Mouse (Mus musculus): ENCODE data around the gene Prr19. TPM values are rescaled to one million over a fixed set of nuclear protein-coding genes. Genes with fewer than 3 reads are reported as not detected.

The Prr19 gene
- total and polyA plus RNA-seq, 2 experiments from 2014 or later: not detected

- TF ChIP-seq EP300 (IDR thresholded peaks at IDR 0.05; ENCODE audit: low read depth) (no peak), CTCF (IDR thresholded peaks at IDR 0.05; ENCODE audit: low read depth) (peak; percentile 81)
- 42% methylated on average over 15 of the region's 16 CpGs for WGBS
- ATAC-seq (ENCODE audit: insufficient read depth, low read depth) (peak; percentile 77), DNase-seq (ENCODE audit: low spot score) (peak; percentile 72)
- no peaks in the 10 kb centered on the region for H3K9me3 ChIP-seq (replicated peaks; ENCODE audit: control insufficient read depth, low read length)
- H3K4me2 ChIP-seq (ENCODE audit: low read depth, low read length): no peak overlapping the region
- H3K9ac ChIP-seq (replicated peaks; ENCODE audit: low read depth, low read length): no peak overlapping the region
- H3K4me3 ChIP-seq (ENCODE audit: low read depth, low read length): no peak overlapping the region
- no peak overlapping the region for H3K27ac ChIP-seq (ENCODE audit: low read depth)
- H3K36me3 ChIP-seq (replicated peaks; ENCODE audit: control insufficient read depth, insufficient read depth, low read length): peaks cover 29% of the 10 kb centered on the region
- H3K4me1 ChIP-seq (ENCODE audit: control insufficient read depth, insufficient read depth): no peaks in the 10 kb centered on the region
- H3K27me3 ChIP-seq (ENCODE audit: control insufficient read depth, insufficient read depth, low read length): no peaks in the 10 kb centered on the region
Measured at GRCm38 (mm10) chr7:25333596-25334307, 32.5 kb downstream of the Prr19 start.

DNA sequence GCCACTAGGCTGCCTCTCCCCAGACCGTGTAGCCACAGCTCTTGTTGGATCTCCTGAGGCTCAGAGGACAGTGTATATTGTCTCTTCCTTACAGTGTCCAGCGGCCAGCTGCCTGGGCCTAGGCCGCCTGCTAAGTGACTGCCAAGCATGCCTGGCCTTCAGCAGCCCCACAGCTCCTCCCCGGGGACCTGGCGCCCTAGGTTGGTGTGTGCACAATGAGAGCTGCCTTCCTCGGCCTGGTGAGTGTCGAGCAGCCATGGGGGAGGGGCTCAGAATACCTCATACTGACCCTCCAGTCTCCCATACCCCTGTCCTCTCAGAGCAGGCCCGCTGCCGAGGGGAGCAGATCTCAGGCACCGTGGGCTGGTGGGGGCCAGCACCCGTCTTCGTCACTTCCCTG, 33.3 kb downstream of the Prr19 start:
- ATAC-seq (ENCODE audit: insufficient read depth, low read depth): no peak
- peaks cover 29% of the 10 kb centered on the region for H3K36me3 ChIP-seq (replicated peaks; ENCODE audit: control insufficient read depth, insufficient read depth, low read length)
- WGBS: 70% methylated on average over 12 of the region's 12 CpGs

GRCm38 (mm10) chr7:25339329-25339728, 38.1 kb downstream of the Prr19 start:
- TF ChIP-seq EP300 (IDR thresholded peaks at IDR 0.05; ENCODE audit: low read depth) (no peak), CTCF (IDR thresholded peaks at IDR 0.05; ENCODE audit: low read depth) (no peak)
- no peak overlapping the region for H3K27ac ChIP-seq (ENCODE audit: low read depth)
- H3K9me3 ChIP-seq (replicated peaks; ENCODE audit: control insufficient read depth, low read length): no peaks in the 10 kb centered on the region
- no peak overlapping the region for H3K4me3 ChIP-seq (ENCODE audit: low read depth, low read length)
- no peak overlapping the region for H3K9ac ChIP-seq (replicated peaks; ENCODE audit: low read depth, low read length)
- DNase-seq (ENCODE audit: low spot score) (no peak), ATAC-seq (ENCODE audit: insufficient read depth, low read depth) (no peak)
- 85% methylated on average over 9 of the region's 9 CpGs for whole genome bisulfite sequencing
- H3K27me3 ChIP-seq (ENCODE audit: control insufficient read depth, insufficient read depth, low read length): no peaks in the 10 kb centered on the region
- H3K4me2 ChIP-seq (ENCODE audit: low read depth, low read length): no peak overlapping the region
- peaks cover 27% of the 10 kb centered on the region for H3K36me3 ChIP-seq (replicated peaks; ENCODE audit: control insufficient read depth, insufficient read depth, low read length)
- no peaks in the 10 kb centered on the region for H3K4me1 ChIP-seq (ENCODE audit: control insufficient read depth, insufficient read depth)

More for the DNA sequence above, 33.3 kb downstream of the Prr19 start:
- TF ChIP-seq CTCF (IDR thresholded peaks at IDR 0.05; ENCODE audit: low read depth): no peak
- no peak for TF ChIP-seq EP300 (IDR thresholded peaks at IDR 0.05; ENCODE audit: low read depth)
- Histone ChIP-seq H3K27ac (ENCODE audit: low read depth) (no peak overlapping the region), H3K4me2 (ENCODE audit: low read depth, low read length) (no peak overlapping the region), H3K4me1 (ENCODE audit: control insufficient read depth, insufficient read depth) (no peaks in the 10 kb centered on the region), H3K27me3 (ENCODE audit: control insufficient read depth, insufficient read depth, low read length) (no peaks in the 10 kb centered on the region), H3K9ac (replicated peaks; ENCODE audit: low read depth, low read length) (no peak overlapping the region), H3K9me3 (replicated peaks; ENCODE audit: control insufficient read depth, low read length) (no peaks in the 10 kb centered on the region), H3K4me3 (ENCODE audit: low read depth, low read length) (no peak overlapping the region)
- no peak for DNase-seq (ENCODE audit: low spot score)

DNA sequence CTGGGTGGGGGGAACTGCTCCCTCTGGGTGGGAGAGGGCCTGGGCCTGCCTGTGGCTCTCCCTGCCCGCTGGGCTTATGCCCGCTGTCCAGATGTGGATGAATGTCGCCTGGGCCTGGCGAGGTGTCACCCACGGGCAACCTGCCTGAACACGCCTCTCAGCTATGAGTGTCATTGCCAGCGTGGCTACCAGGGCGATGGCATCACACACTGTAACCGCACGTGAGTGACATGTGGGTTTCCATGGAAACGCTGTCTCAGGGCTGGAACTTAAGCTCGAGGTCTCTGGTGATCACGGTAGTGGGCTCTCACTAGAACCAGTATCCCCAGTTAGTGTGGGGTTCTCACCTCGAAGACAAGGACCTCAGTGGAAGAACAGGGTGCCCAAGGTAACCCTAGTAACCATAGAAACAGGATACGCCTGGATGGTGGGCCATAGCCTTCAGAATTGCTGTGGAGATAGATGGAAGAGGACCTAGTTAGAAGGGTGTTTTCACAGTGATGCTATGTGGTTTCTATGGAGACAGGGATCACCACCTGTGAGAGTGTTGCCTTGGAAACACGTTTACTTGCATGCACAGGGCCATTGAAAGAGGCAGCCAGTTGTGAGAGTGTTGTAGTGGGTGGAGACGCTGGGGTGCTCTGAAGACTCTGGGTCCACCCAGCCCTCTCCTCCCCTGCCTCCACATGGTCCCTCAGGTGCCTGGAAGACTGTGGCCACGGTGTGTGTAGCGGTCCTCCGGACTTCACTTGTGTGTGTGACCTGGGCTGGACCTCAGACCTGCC, 40.0 kb downstream of the Prr19 start:
- H3K4me2 ChIP-seq (ENCODE audit: low read depth, low read length): no peak overlapping the region
- TF ChIP-seq EP300 (IDR thresholded peaks at IDR 0.05; ENCODE audit: low read depth): no peak
- TF ChIP-seq CTCF (IDR thresholded peaks at IDR 0.05; ENCODE audit: low read depth): no peak
- H3K9ac ChIP-seq (replicated peaks; ENCODE audit: low read depth, low read length): no peak overlapping the region
- peaks cover 19% of the 10 kb centered on the region for H3K36me3 ChIP-seq (replicated peaks; ENCODE audit: control insufficient read depth, insufficient read depth, low read length)
- ATAC-seq (ENCODE audit: insufficient read depth, low read depth) (no peak), DNase-seq (ENCODE audit: low spot score) (no peak)
- H3K4me3 ChIP-seq (ENCODE audit: low read depth, low read length): no peak overlapping the region
- no peaks in the 10 kb centered on the region for H3K4me1 ChIP-seq (ENCODE audit: control insufficient read depth, insufficient read depth)
- no peak overlapping the region for H3K27ac ChIP-seq (ENCODE audit: low read depth)
- no peaks in the 10 kb centered on the region for H3K27me3 ChIP-seq (ENCODE audit: control insufficient read depth, insufficient read depth, low read length)
- H3K9me3 ChIP-seq (replicated peaks; ENCODE audit: control insufficient read depth, low read length): no peaks in the 10 kb centered on the region
- 85% methylated on average over 20 of the region's 20 CpGs for WGBS

GRCm38 (mm10) chr7:25348861-25349260, 47.6 kb downstream of the Prr19 start:
- H3K27me3 ChIP-seq (ENCODE audit: control insufficient read depth, insufficient read depth, low read length): no peaks in the 10 kb centered on the region
- H3K36me3 ChIP-seq (replicated peaks; ENCODE audit: control insufficient read depth, insufficient read depth, low read length): peaks cover 32% of the 10 kb centered on the region
- no peak overlapping the region for H3K4me3 ChIP-seq (ENCODE audit: low read depth, low read length)
- TF ChIP-seq EP300 (IDR thresholded peaks at IDR 0.05; ENCODE audit: low read depth): no peak
- no peak for TF ChIP-seq CTCF (IDR thresholded peaks at IDR 0.05; ENCODE audit: low read depth)
- no peak for ATAC-seq (ENCODE audit: insufficient read depth, low read depth)
- WGBS: 68% methylated on average over 8 of the region's 8 CpGs
- no peaks in the 10 kb centered on the region for H3K9me3 ChIP-seq (replicated peaks; ENCODE audit: control insufficient read depth, low read length)
- H3K4me2 ChIP-seq (ENCODE audit: low read depth, low read length): no peak overlapping the region
- no peak overlapping the region for H3K27ac ChIP-seq (ENCODE audit: low read depth)
- no peak for DNase-seq (ENCODE audit: low spot score)
- no peak overlapping the region for H3K9ac ChIP-seq (replicated peaks; ENCODE audit: low read depth, low read length)
- no peaks in the 10 kb centered on the region for H3K4me1 ChIP-seq (ENCODE audit: control insufficient read depth, insufficient read depth)

Other genes starting within 250 kb of the Prr19 start
- gene Grik5, start 229.1 kb upstream of the Prr19 start, total RNA-seq (2014; rRNA removed; ENCODE audit: low replicate concordance): 16.2 and 21.5 TPM in 2 replicates
- gene Grik5, start 229.1 kb upstream of the Prr19 start, polyA plus RNA-seq (2015; fragmentation: Nextera tagmentation; extraction: Ambion mirVana): 1.5 and 1.6 TPM in 2 replicates
- gene Zfp574, start 228.8 kb upstream of the Prr19 start, total RNA-seq (2014; rRNA removed; ENCODE audit: low replicate concordance): 9.8 and 12.0 TPM in 2 replicates
- gene Zfp574, start 228.8 kb upstream of the Prr19 start, polyA plus RNA-seq (2015; fragmentation: Nextera tagmentation; extraction: Ambion mirVana): 11.2 and 11.6 TPM in 2 replicates
- under 0.01 and 0.15 TPM in 2 replicates for gene Pou2f2, start 121.7 kb upstream of the Prr19 start, total RNA-seq (2014; rRNA removed; ENCODE audit: low replicate concordance)
- 0.25 and 0.26 TPM in 2 replicates for gene Pou2f2, start 121.7 kb upstream of the Prr19 start, polyA plus RNA-seq (2015; fragmentation: Nextera tagmentation; extraction: Ambion mirVana)
- gene Dedd2, start 80.8 kb upstream of the Prr19 start, total RNA-seq (2014; rRNA removed; ENCODE audit: low replicate concordance): 20.5 and 33.8 TPM in 2 replicates
- gene Dedd2, start 80.8 kb upstream of the Prr19 start, polyA plus RNA-seq (2015; fragmentation: Nextera tagmentation; extraction: Ambion mirVana): 9.5 and 11.0 TPM in 2 replicates
- 6.6 and 6.8 TPM in 2 replicates for gene Zfp526, start 80.0 kb upstream of the Prr19 start, total RNA-seq (2014; rRNA removed; ENCODE audit: low replicate concordance)
- gene Zfp526, start 80.0 kb upstream of the Prr19 start, polyA plus RNA-seq (2015; fragmentation: Nextera tagmentation; extraction: Ambion mirVana): 1.2 and 1.4 TPM in 2 replicates
- 62.1 and 64.7 TPM in 2 replicates for gene Gsk3a, start 63.6 kb upstream of the Prr19 start, total RNA-seq (2014; rRNA removed; ENCODE audit: low replicate concordance)
- gene Gsk3a, start 63.6 kb upstream of the Prr19 start, polyA plus RNA-seq (2015; fragmentation: Nextera tagmentation; extraction: Ambion mirVana): 5.3 and 5.9 TPM in 2 replicates
- 41.4 and 66.8 TPM in 2 replicates for gene Erf, start 50.6 kb upstream of the Prr19 start, total RNA-seq (2014; rRNA removed; ENCODE audit: low replicate concordance)
- 6.5 and 7.0 TPM in 2 replicates for gene Erf, start 50.6 kb upstream of the Prr19 start, polyA plus RNA-seq (2015; fragmentation: Nextera tagmentation; extraction: Ambion mirVana)
- gene Cic, start 33.7 kb upstream of the Prr19 start, total RNA-seq (2014; rRNA removed; ENCODE audit: low replicate concordance): 57.2 and 63.0 TPM in 2 replicates
- 15.7 and 16.9 TPM in 2 replicates for gene Cic, start 33.7 kb upstream of the Prr19 start, polyA plus RNA-seq (2015; fragmentation: Nextera tagmentation; extraction: Ambion mirVana)
- 83.9 and 161 TPM in 2 replicates for gene Pafah1b3, start 3.4 kb upstream of the Prr19 start, total RNA-seq (2014; rRNA removed; ENCODE audit: low replicate concordance)
- 57.3 and 61.5 TPM in 2 replicates for gene Pafah1b3, start 3.4 kb upstream of the Prr19 start, polyA plus RNA-seq (2015; fragmentation: Nextera tagmentation; extraction: Ambion mirVana)
- gene Tmem145, start 4.7 kb downstream of the Prr19 start, total RNA-seq (2014; rRNA removed; ENCODE audit: low replicate concordance): not detected in 2 replicates
- not detected in 2 replicates for gene Tmem145, start 4.7 kb downstream of the Prr19 start, polyA plus RNA-seq (2015; fragmentation: Nextera tagmentation; extraction: Ambion mirVana)
- gene Megf8, start 15.8 kb downstream of the Prr19 start, total RNA-seq (2014; rRNA removed; ENCODE audit: low replicate concordance): 17.7 and 22.5 TPM in 2 replicates
- gene Megf8, start 15.8 kb downstream of the Prr19 start, polyA plus RNA-seq (2015; fragmentation: Nextera tagmentation; extraction: Ambion mirVana): 4.3 and 4.4 TPM in 2 replicates
- not detected in 2 replicates for gene Cnfn, start 68.3 kb downstream of the Prr19 start, total RNA-seq (2014; rRNA removed; ENCODE audit: low replicate concordance)
- gene Cnfn, start 68.3 kb downstream of the Prr19 start, polyA plus RNA-seq (2015; fragmentation: Nextera tagmentation; extraction: Ambion mirVana): not detected in 2 replicates
- 23.5 and 31.1 TPM in 2 replicates for gene Lipe, start 97.3 kb downstream of the Prr19 start, total RNA-seq (2014; rRNA removed; ENCODE audit: low replicate concordance)
- gene Lipe, start 97.3 kb downstream of the Prr19 start, polyA plus RNA-seq (2015; fragmentation: Nextera tagmentation; extraction: Ambion mirVana): 19.3 and 21.5 TPM in 2 replicates
- gene Cxcl17, start 111.5 kb downstream of the Prr19 start, total RNA-seq (2014; rRNA removed; ENCODE audit: low replicate concordance): not detected in 2 replicates
- 0.42 and 1.1 TPM in 2 replicates for gene Cxcl17, start 111.5 kb downstream of the Prr19 start, polyA plus RNA-seq (2015; fragmentation: Nextera tagmentation; extraction: Ambion mirVana)
- gene Ceacam1, start 176.2 kb downstream of the Prr19 start, total RNA-seq (2014; rRNA removed; ENCODE audit: low replicate concordance): 4.9 and 12.8 TPM in 2 replicates
- 4.7 and 5.5 TPM in 2 replicates for gene Ceacam1, start 176.2 kb downstream of the Prr19 start, polyA plus RNA-seq (2015; fragmentation: Nextera tagmentation; extraction: Ambion mirVana)
- not detected in 2 replicates for gene Ceacam2, start 238.4 kb downstream of the Prr19 start, total RNA-seq (2014; rRNA removed; ENCODE audit: low replicate concordance)
- not detected in 2 replicates for gene Ceacam2, start 238.4 kb downstream of the Prr19 start, polyA plus RNA-seq (2015; fragmentation: Nextera tagmentation; extraction: Ambion mirVana)